8 mouse cellular contexts compared by ENCODE assay signal in genomic region chr4:97776388-97777080, GRCm38 (mm10). TPM values are rescaled to one million over a fixed set of nuclear protein-coding genes. Genes with fewer than 3 reads are reported as not detected.
DNase-seq lines count a peak whose midpoint lies in the region; ATAC-seq and TF ChIP-seq lines count a peak whose summit lies in the region.

No protein-coding gene starts in this region.

- H3K9me3 ChIP-seq in heart, embryonic 13.5 days = no peaks in the 10 kb centered on the region
- H3K9me3 ChIP-seq in limb, embryonic 12.5 days = no peaks in the 10 kb centered on the region
- no peaks in the 10 kb centered on the region for H3K9me3 ChIP-seq in neural tube, embryonic 15.5 days (replicated peaks)

- no peaks in the 10 kb centered on the region for H3K27me3 ChIP-seq in kidney, adult 2 months (replicated peaks; ENCODE audit: control insufficient read depth, insufficient read depth, low read length)
- no peaks in the 10 kb centered on the region for H3K27me3 ChIP-seq in heart, embryonic 13.5 days (replicated peaks)
- no peaks in the 10 kb centered on the region for H3K27me3 ChIP-seq in limb, embryonic 12.5 days
- H3K27me3 ChIP-seq in neural tube, embryonic 15.5 days (replicated peaks) = peaks cover 4% of the 10 kb centered on the region

- peak overlapping the region; percentile 78 for H3K4me2 ChIP-seq in heart, embryonic 13.5 days
- peak overlapping the region; percentile 83 for H3K4me2 ChIP-seq in limb, embryonic 12.5 days
- peak overlapping the region; percentile 65 for H3K4me2 ChIP-seq in neural tube, embryonic 15.5 days

- no peaks in the 10 kb centered on the region for H3K36me3 ChIP-seq in kidney, adult 2 months (ENCODE audit: control insufficient read depth, insufficient read depth, low read length)
- no peaks in the 10 kb centered on the region for H3K36me3 ChIP-seq in heart, embryonic 13.5 days
- H3K36me3 ChIP-seq in limb, embryonic 12.5 days = no peaks in the 10 kb centered on the region
- no peaks in the 10 kb centered on the region for H3K36me3 ChIP-seq in neural tube, embryonic 15.5 days

- peak overlapping the region; percentile 85 for H3K27ac ChIP-seq in kidney, adult 2 months (ENCODE audit: insufficient read depth, low read depth, low read length)
- H3K27ac ChIP-seq in heart, embryonic 13.5 days (replicated peaks) = peak overlapping the region; percentile 95
- peak overlapping the region; percentile 99 for H3K27ac ChIP-seq in limb, embryonic 12.5 days
- peak overlapping the region; percentile 86 for H3K27ac ChIP-seq in neural tube, embryonic 15.5 days (replicated peaks)

- H3K4me3 ChIP-seq in kidney, adult 2 months (ENCODE audit: insufficient read depth, low read depth, low read length) = peak overlapping the region; percentile 100
- H3K4me3 ChIP-seq in heart, embryonic 13.5 days = peak overlapping the region; percentile 97
- H3K4me3 ChIP-seq in limb, embryonic 12.5 days (replicated peaks) = peak overlapping the region; percentile 96
- peak overlapping the region; percentile 78 for H3K4me3 ChIP-seq in neural tube, embryonic 15.5 days (replicated peaks)

- peak; percentile 43 for DNase-seq in kidney, adult 2 months
- no peak for DNase-seq in kidney, adult 11 months
- peak; percentile 66 for DNase-seq in adipocyte (ENCODE audit: low spot score)
- no peak for DNase-seq in layer of hippocampus, postnatal 10 days (ENCODE audit: low spot score in 2 of 2)

- peaks cover 5% of the 10 kb centered on the region; the same call in 1 of the 2 replicates for H3K4me1 ChIP-seq in kidney, adult 2 months (ENCODE audit: control insufficient read depth, insufficient read depth, low read length)
- H3K4me1 ChIP-seq in heart, embryonic 13.5 days = peaks cover 37% of the 10 kb centered on the region
- peaks cover 40% of the 10 kb centered on the region for H3K4me1 ChIP-seq in limb, embryonic 12.5 days (replicated peaks)
- peaks cover 36% of the 10 kb centered on the region for H3K4me1 ChIP-seq in neural tube, embryonic 15.5 days

- no peak for TF ChIP-seq POLR2A in kidney, adult 2 months (IDR thresholded peaks at IDR 0.05; ENCODE audit: low read depth, low read length)

- no peak for TF ChIP-seq CTCF in kidney, adult 2 months (conservative IDR thresholded peaks at IDR 0.05; ENCODE audit: insufficient read depth, insufficient read length, low read depth, low read length)

- ATAC-seq in heart, embryonic 13.5 days (ENCODE audit: extremely low read depth, insufficient number of reproducible peaks, low FRiP score, low TSS enrichment) = no peak
- ATAC-seq in limb, embryonic 12.5 days (ENCODE audit: insufficient number of reproducible peaks, insufficient read depth, low FRiP score, low TSS enrichment, low read depth) = no peak
- no peak for ATAC-seq in neural tube, embryonic 15.5 days (ENCODE audit: low FRiP score)
- no peak for ATAC-seq in megakaryocyte-erythroid progenitor cell, adult 5-6 weeks (replicated peaks; ENCODE audit: low FRiP score, low TSS enrichment, poor library complexity, severe bottlenecking)

- 4% methylated on average over 10 of the region's 10 CpGs for WGBS in kidney, adult 2 months
- WGBS in heart, embryonic 13.5 days = 1% methylated on average over 10 of the region's 10 CpGs
- WGBS in limb, embryonic 12.5 days = 1% methylated on average over 10 of the region's 10 CpGs
- WGBS in neural tube, embryonic 15.5 days = under 1% methylated on average over 10 of the region's 10 CpGs

- peak overlapping the region; percentile 100 for H3K9ac ChIP-seq in heart, embryonic 13.5 days
- H3K9ac ChIP-seq in limb, embryonic 12.5 days (replicated peaks) = peak overlapping the region; percentile 100
- H3K9ac ChIP-seq in neural tube, embryonic 15.5 days (replicated peaks) = peak overlapping the region; percentile 75

RNA-seq across cellular contexts. Expression of gene E130114P18Rik, which starts 1.3 kb away (rescaled TPM):
- 0.10 and 0.45 TPM in 2 replicates for polyA plus RNA-seq in kidney, adult 2 months (2012; rRNA removed)
- polyA plus RNA-seq in heart, embryonic 13.5 days (2015; fragmentation: Nextera tagmentation; extraction: Ambion mirVana) = 0.48 and 0.55 TPM in 2 replicates
- 5.4 and 6.4 TPM in 2 replicates for polyA plus RNA-seq in limb, embryonic 12.5 days (2016; fragmentation: Nextera tagmentation; extraction: Ambion mirVana)
- polyA plus RNA-seq in neural tube, embryonic 15.5 days (2015; fragmentation: Nextera tagmentation; extraction: Ambion mirVana) = 13.5 and 18.4 TPM in 2 replicates
- not detected in 2 replicates for total RNA-seq in megakaryocyte-erythroid progenitor cell, adult 5-6 weeks (2014; fragmentation: Nextera tagmentation)
- not detected in 2 replicates for total RNA-seq in megakaryocyte-erythroid progenitor cell, adult 5-6 weeks (2017)
- total RNA-seq in layer of hippocampus, postnatal 10 days (2021) = 10 to 100 TPM; 10.0 to 10.2 TPM

RNA-seq across cellular contexts. Expression of gene Nfia, which starts 4.0 kb away (rescaled TPM):
- polyA plus RNA-seq in kidney, adult 2 months (2012; rRNA removed) = 46.5 and 47.1 TPM in 2 replicates
- polyA plus RNA-seq in heart, embryonic 13.5 days (2015; fragmentation: Nextera tagmentation; extraction: Ambion mirVana) = 31.1 and 32.3 TPM in 2 replicates
- 53.9 and 56.7 TPM in 2 replicates for polyA plus RNA-seq in limb, embryonic 12.5 days (2016; fragmentation: Nextera tagmentation; extraction: Ambion mirVana)
- 36.0 and 38.5 TPM in 2 replicates for polyA plus RNA-seq in neural tube, embryonic 15.5 days (2015; fragmentation: Nextera tagmentation; extraction: Ambion mirVana)
- 136 and 212 TPM in 2 replicates for total RNA-seq in megakaryocyte-erythroid progenitor cell, adult 5-6 weeks (2014; fragmentation: Nextera tagmentation)
- total RNA-seq in megakaryocyte-erythroid progenitor cell, adult 5-6 weeks (2017) = 16.7 and 33.0 TPM in 2 replicates
- total RNA-seq in layer of hippocampus, postnatal 10 days (2021) = 100 to 1,000 TPM; 118 to 135 TPM

Comparison
In these comparisons a context has a peak if more than half of its experiments do, and no peak if none do; other contexts are left out.
1. DNase-seq: peak in kidney, adult 2 months (single experiment) and adipocyte (single experiment); none in kidney, adult 11 months (single experiment) and layer of hippocampus, postnatal 10 days (0 of 2).
2. Peak in every context shown above with its lines, with median percentiles within 50 percentile points of each other: H3K27ac ChIP-seq, H3K4me3 ChIP-seq, H3K4me2 ChIP-seq and H3K9ac ChIP-seq.